21 mouse cellular contexts compared by ENCODE assay signal in genomic region chr2:79052226-79052625, GRCm38 (mm10).
DNase-seq lines count a peak whose midpoint lies in the region; ATAC-seq and TF ChIP-seq lines count a peak whose summit lies in the region.
"Had no signal": no experiment of that assay in that cellular context is flagged by ENCODE, and none has a peak within 500 bp of the region (broad histone marks: within the 10 kb centered on the region; RNA-seq: fewer than 3 reads in every experiment).

No protein-coding gene starts in this region.

- in situ Hi-C loops in CH12.LX (cut with MboI; ENCODE audit: low pct_ligation_motif_present, low pct_unique_long_range_greater_than_20kb, low sequenced_read_pairs), result no loop called here

- dilution Hi-C loops in CH12.LX (cut with MboI; ENCODE audit: extremely low pct_ligation_motif_present, extremely low pct_unique_long_range_greater_than_20kb, low sequenced_read_pairs), result no loop called here

- no peaks in the 10 kb centered on the region for H3K9me3 ChIP-seq in forebrain, postnatal 0 days (ENCODE audit: low read length)
- H3K9me3 ChIP-seq in forebrain, embryonic 15.5 days, result no peaks in the 10 kb centered on the region
- no peaks in the 10 kb centered on the region for H3K9me3 ChIP-seq in CH12.LX (replicated peaks; ENCODE audit: low read length)
- H3K9me3 ChIP-seq: G1E had no signal

- H3K9ac ChIP-seq in forebrain, postnatal 0 days, result no peak overlapping the region
- no peak overlapping the region for H3K9ac ChIP-seq in forebrain, embryonic 15.5 days (replicated peaks)
- peak overlapping the region; percentile 56 for H3K9ac ChIP-seq in CH12.LX (ENCODE audit: insufficient read depth, low read depth)

- no peaks in the 10 kb centered on the region for H3K36me3 ChIP-seq in forebrain, postnatal 0 days (ENCODE audit: insufficient read depth)
- no peaks in the 10 kb centered on the region for H3K36me3 ChIP-seq in forebrain, embryonic 15.5 days
- H3K36me3 ChIP-seq in CH12.LX (replicated peaks in 1 of 2; ENCODE audit: control insufficient read depth in 1 of 2, insufficient read depth in 1 of 2, low read length in 1 of 2), result no peaks in the 10 kb centered on the region
- H3K36me3 ChIP-seq: G1E had no signal

- H3K4me2 ChIP-seq in forebrain, postnatal 0 days (ENCODE audit: low read depth), result no peak overlapping the region
- H3K4me2 ChIP-seq in forebrain, embryonic 15.5 days (replicated peaks), result no peak overlapping the region
- peak overlapping the region; percentile 61 for H3K4me2 ChIP-seq in CH12.LX (ENCODE audit: insufficient read depth, low read depth, poor library complexity, severe bottlenecking)

- no peaks in the 10 kb centered on the region for H3K4me1 ChIP-seq in forebrain, postnatal 0 days (ENCODE audit: insufficient read depth)
- peaks cover 8% of the 10 kb centered on the region for H3K4me1 ChIP-seq in forebrain, embryonic 15.5 days
- peaks cover 10 to 57% of the 10 kb centered on the region in 2 experiments; a peak in 3 of 4 replicates for H3K4me1 ChIP-seq in CH12.LX (ENCODE audit: control insufficient read depth in 1 of 2, insufficient read depth in 2 of 2)

- H3K27ac ChIP-seq in forebrain, postnatal 0 days (ENCODE audit: low read depth, low read length), result no peak overlapping the region
- no peak overlapping the region for H3K27ac ChIP-seq in forebrain, embryonic 15.5 days (replicated peaks)
- no peak overlapping the region for H3K27ac ChIP-seq in CH12.LX (ENCODE audit: insufficient read depth, low read depth)

- no peak for TF ChIP-seq POLR2A in CH12.LX (IDR thresholded peaks at IDR 0.05; ENCODE audit: low read depth, low read length)

- DNase-seq in forebrain, postnatal 0 days, result no peak
- peak; percentile 24 for DNase-seq in CH12.LX (ENCODE audit: extremely low read depth)
- DNase-seq in induced T-regulatory cell, adult 2 months (ENCODE audit: low read depth), result peak; percentile 15
- no peak for DNase-seq in cerebellum, postnatal 36 days
- no peak for DNase-seq in gastrocnemius, postnatal 10 days
- DNase-seq: adrenal gland, adult 2 months; adrenal gland, adult 8-10 months; adrenal gland, postnatal 10 days; adrenal gland, postnatal 14 days; adrenal gland, postnatal 25 days; adrenal gland, postnatal 36 days; B cell, adult 2 months; cerebellum, adult 11 months; cerebellum, adult 11-12 months; cerebellum, adult 18-20 months; cerebellum, adult 2 months had no signal

- TF ChIP-seq EP300 in CH12.LX (IDR thresholded peaks at IDR 0.05; ENCODE audit: low read length), result peak; percentile 67

- TF ChIP-seq CTCF in forebrain, postnatal 0 days (IDR thresholded peaks at IDR 0.05; ENCODE audit: low read depth), result no peak
- no peak for TF ChIP-seq CTCF in CH12.LX (conservative IDR thresholded peaks at IDR 0.05 in 1 of 2, IDR thresholded peaks at IDR 0.05 in 1 of 2; ENCODE audit: low read depth in 2 of 2, low read length in 2 of 2)

- WGBS in forebrain, postnatal 0 days, result 72% methylated on average over 1 of the region's 1 CpGs
- WGBS in forebrain, embryonic 15.5 days, result 85% methylated on average over 1 of the region's 1 CpGs

- ATAC-seq in forebrain, postnatal 0 days, result peak; percentile 32; the same call in 1 of the 2 replicates
- ATAC-seq in forebrain, embryonic 15.5 days (replicated peaks), result no peak
- ATAC-seq: activated CD4-positive, CD25-positive, alpha-beta regulatory T cell, adult 4 months; CD4-positive, CD25-positive, alpha-beta regulatory T cell, adult 4 months; Patski had no signal

- H3K27me3 ChIP-seq in forebrain, postnatal 0 days (ENCODE audit: insufficient read depth, low read length), result no peaks in the 10 kb centered on the region
- H3K27me3 ChIP-seq in forebrain, embryonic 15.5 days, result no peaks in the 10 kb centered on the region
- no peaks in the 10 kb centered on the region for H3K27me3 ChIP-seq in CH12.LX (replicated peaks)

- no peak for TF ChIP-seq RAD21 in CH12.LX (IDR thresholded peaks at IDR 0.05; ENCODE audit: low read depth, low read length)

- no peak overlapping the region for H3K4me3 ChIP-seq in forebrain, postnatal 0 days (ENCODE audit: low read depth, low read length)
- no peak overlapping the region for H3K4me3 ChIP-seq in forebrain, embryonic 15.5 days
- no peak overlapping the region for H3K4me3 ChIP-seq in CH12.LX (replicated peaks in 1 of 3; ENCODE audit: low read depth in 2 of 3, low read length in 2 of 3, poor library complexity in 1 of 3)

- H3K79me2 ChIP-seq in CH12.LX (replicated peaks; ENCODE audit: control insufficient read depth, extremely low read depth, insufficient read depth, poor library complexity, severe bottlenecking), result no peaks in the 10 kb centered on the region

TF ChIP-seq in CH12.LX, 34 proteins besides CTCF, POLR2A, EP300 and RAD21:
- no peak for TF ChIP-seq MAFK (IDR thresholded peaks at IDR 0.05; ENCODE audit: insufficient replicate concordance, low read length)
- TF ChIP-seq JUND (conservative IDR thresholded peaks at IDR 0.05; ENCODE audit: low read depth, low read length), result peak; percentile 75; the same call in 1 of the 2 replicates
- TF ChIP-seq RCOR1 (conservative IDR thresholded peaks at IDR 0.05; ENCODE audit: low read depth, low read length), result 0 out of 2 replicates have a peak, but pooled peaks have one; percentile 40
- peak; percentile 21; the same call in 1 of the 2 replicates for TF ChIP-seq MEF2A (IDR thresholded peaks at IDR 0.05; ENCODE audit: borderline replicate concordance, low read depth, low read length)
- peak; percentile 92 for TF ChIP-seq IRF4 (IDR thresholded peaks at IDR 0.05; ENCODE audit: low read depth, low read length)
- 0 out of 2 replicates have a peak, but pooled peaks have one; percentile 20 for TF ChIP-seq ETS1 (conservative IDR thresholded peaks at IDR 0.05; ENCODE audit: low read depth, low read length)
- peak; percentile 78 for TF ChIP-seq JUN (IDR thresholded peaks at IDR 0.05; ENCODE audit: insufficient read depth, low read depth, low read length)
- TF ChIP-seq MXI1 (IDR thresholded peaks at IDR 0.05; ENCODE audit: low read depth, low read length), result peak; percentile 41; the same call in 1 of the 2 replicates
- TF ChIP-seq ZNF384 (IDR thresholded peaks at IDR 0.05; ENCODE audit: low read depth, low read length), result no peak
- peak; percentile 35; the same call in 1 of the 2 replicates for TF ChIP-seq TCF12 (IDR thresholded peaks at IDR 0.05; ENCODE audit: low read depth, low read length)
- no peak for TF ChIP-seq MAX (IDR thresholded peaks at IDR 0.05; ENCODE audit: low read length)
- TF ChIP-seq CHD2 (IDR thresholded peaks at IDR 0.05; ENCODE audit: low read length), result no peak

Comparison
In these comparisons a context has a peak if more than half of its experiments do, and no peak if none do; other contexts are left out.
1. DNase-seq: peak in CH12.LX (single experiment) and induced T-regulatory cell, adult 2 months (single experiment); none in forebrain, postnatal 0 days (single experiment), cerebellum, postnatal 36 days (0 of 2) and gastrocnemius, postnatal 10 days (single experiment).